Mouse (Mus musculus) stomach, embryonic 14.5 days (tissue): ENCODE measurements around the gene Sema6b. TPM values are rescaled to one million over a fixed set of nuclear protein-coding genes. Genes with fewer than 3 reads are reported as not detected.

ENCODE experiments used
- ATAC-seq: fragments of 200-750 bp; cut with Nextera tagmentation; 2 replicates; pipeline ENCODE4 v1.8.0; 2017; ENCODE audit warnings: low read depth, moderate TSS enrichment; ENCODE audit not compliant: insufficient number of reproducible peaks, insufficient read depth, low FRiP score
- H3K27ac ChIP-seq: fragments of 300-500 bp; sonication (generic); 2 replicates; pipeline ENCODE4 v1.5.1; 2014; ENCODE audit warnings: mild to moderate bottlenecking, low read length, moderate library complexity, mixed read lengths
- H3K27me3 ChIP-seq: fragments of 300-500 bp; sonication (generic); 2 replicates; pipeline ENCODE4 v1.6.1; 2014; ENCODE audit warnings: low read length, control low read depth, mixed read lengths; ENCODE audit not compliant: control insufficient read depth, insufficient read depth
- H3K36me3 ChIP-seq: fragments of 300-500 bp; sonication (generic); 2 replicates; pipeline ENCODE4 v1.6.1; 2014; ENCODE audit warnings: mild to moderate bottlenecking, control low read depth, low read length, moderate library complexity, mixed read lengths; ENCODE audit not compliant: control insufficient read depth, insufficient read depth
- H3K4me1 ChIP-seq: fragments of 300-500 bp; sonication (generic); 2 replicates; pipeline ENCODE4 v1.6.1; 2014; ENCODE audit warnings: low read length, control low read depth, mixed read lengths; ENCODE audit not compliant: control insufficient read depth, insufficient read depth
- H3K4me2 ChIP-seq: fragments of 300-500 bp; sonication (generic); replicated peaks from 2 replicates; pipeline ENCODE4 v1.6.1; 2014; ENCODE audit warnings: low read depth, low read length, control low read depth
- H3K4me3 ChIP-seq: fragments of 300-500 bp; sonication (generic); 2 replicates; pipeline ENCODE4 v1.5.1; 2014; ENCODE audit warnings: low read depth, low read length, control low read depth
- H3K9ac ChIP-seq: fragments of 300-500 bp; sonication (generic); replicated peaks from 2 replicates; pipeline ENCODE4 v1.6.1; 2014; ENCODE audit warnings: low read depth, mild to moderate bottlenecking, control low read depth, low read length, moderate library complexity, mixed read lengths
- H3K9me3 ChIP-seq: fragments of 300-500 bp; sonication (generic); 2 replicates; pipeline ENCODE4 v1.6.1; 2016; ENCODE audit warnings: low read depth, low read length, control low read depth; ENCODE audit not compliant: control insufficient read depth
- WGBS: fragments of 180-500 bp; shearing (Covaris S2); extraction: QIAGEN DNeasy Blood & Tissue Kit; methylation state at CpG from one replicate; pipeline ENCODE4 v1.1.7; 2014; 5-methylcytosine and 5-hydroxymethylcytosine counted together
- polyA plus RNA-seq: library from polyadenylated mRNA; unstranded; fragments of >200 nt; fragmentation: Nextera tagmentation; extraction: Ambion mirVana; gene quantifications from 2 replicates; pipeline ENCODE4 v1.2.1, GENCODE M21; 2014

Sema6b gene
- polyA plus RNA-seq, 1 experiment from 2014 or later, result 1.3 TPM

GRCm38 (mm10) chr17:56171456-56171855, 31.3 kb upstream of the Sema6b start:
- H3K4me1 ChIP-seq, result no peaks in the 10 kb centered on the region
- peaks cover under 1% of the 10 kb centered on the region for H3K36me3 ChIP-seq
- WGBS, result 70% methylated on average over 9 of the region's 9 CpGs
- no peak overlapping the region for H3K4me2 ChIP-seq
- H3K9ac ChIP-seq, result no peak overlapping the region
- H3K4me3 ChIP-seq, result no peak overlapping the region
- ATAC-seq, result no peak
- no peaks in the 10 kb centered on the region for H3K9me3 ChIP-seq
- H3K27me3 ChIP-seq, result no peaks in the 10 kb centered on the region
- H3K27ac ChIP-seq, result no peak overlapping the region

GRCm38 (mm10) chr17:56170636-56171035, 30.5 kb upstream of the Sema6b start:
- Histone ChIP-seq H3K9me3 (no peaks in the 10 kb centered on the region), H3K4me1 (no peaks in the 10 kb centered on the region), H3K27me3 (no peaks in the 10 kb centered on the region), H3K4me3 (no peak overlapping the region), H3K27ac (no peak overlapping the region), H3K9ac (no peak overlapping the region), H3K36me3 (no peaks in the 10 kb centered on the region; the same call in none of the 2 replicates), H3K4me2 (no peak overlapping the region)
- WGBS, result 78% methylated on average over 10 of the region's 10 CpGs
- ATAC-seq, result no peak

DNA sequence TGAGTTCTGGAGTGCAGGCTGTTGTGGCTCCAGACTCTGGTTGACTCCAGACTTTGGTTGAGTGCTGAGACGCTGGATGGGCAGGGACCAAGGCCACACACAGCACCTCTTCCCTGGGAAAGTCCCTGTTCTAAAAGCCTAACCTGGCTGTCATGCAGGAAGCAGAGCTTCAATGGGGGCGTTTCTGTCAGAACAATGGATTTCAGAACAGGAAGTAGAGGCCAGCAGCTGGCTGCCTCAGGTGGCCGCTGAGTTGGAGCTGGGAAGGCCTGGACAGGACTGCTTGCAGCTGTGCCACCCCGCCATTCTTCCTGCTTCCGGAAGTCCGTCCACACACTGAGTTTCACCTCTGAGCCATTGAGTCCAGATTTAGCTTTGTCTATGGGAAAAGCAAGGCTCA, 29.7 kb upstream of the Sema6b start:
- Histone ChIP-seq H3K4me1 (no peaks in the 10 kb centered on the region), H3K36me3 (no peaks in the 10 kb centered on the region; the same call in 1 of the 2 replicates), H3K4me3 (no peak overlapping the region), H3K27me3 (no peaks in the 10 kb centered on the region), H3K9ac (no peak overlapping the region), H3K4me2 (no peak overlapping the region), H3K27ac (no peak overlapping the region; the same call in 1 of the 2 replicates), H3K9me3 (no peaks in the 10 kb centered on the region)
- 60% methylated on average over 6 of the region's 6 CpGs for WGBS
- ATAC-seq, result no peak

DNA sequence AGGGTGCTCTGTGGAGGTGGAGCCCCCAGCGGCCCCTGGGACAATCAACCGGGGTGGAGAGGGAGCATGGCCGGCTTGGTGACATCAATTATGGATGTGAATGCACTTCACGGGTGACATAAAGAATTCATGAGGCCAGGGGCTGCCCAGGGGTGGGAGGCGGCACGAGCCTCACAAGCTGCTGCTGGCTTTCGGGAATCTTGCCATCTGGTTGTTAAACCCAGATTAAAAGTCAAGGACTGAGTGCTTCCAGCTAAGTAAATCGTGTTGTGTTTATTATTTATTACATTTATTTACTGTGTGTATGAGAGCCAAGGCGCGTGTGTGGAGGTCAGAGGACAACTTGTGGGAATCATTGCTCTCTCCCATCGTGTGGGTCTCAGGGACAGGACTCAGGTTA, 25.5 kb upstream of the Sema6b start:
- Histone ChIP-seq H3K4me3 (no peak overlapping the region), H3K9ac (no peak overlapping the region), H3K27me3 (no peaks in the 10 kb centered on the region), H3K36me3 (no peaks in the 10 kb centered on the region), H3K4me1 (peaks cover 16% of the 10 kb centered on the region), H3K9me3 (no peaks in the 10 kb centered on the region), H3K4me2 (no peak overlapping the region), H3K27ac (no peak overlapping the region)
- no peak for ATAC-seq
- WGBS, result 50% methylated on average over 11 of the region's 11 CpGs

DNA sequence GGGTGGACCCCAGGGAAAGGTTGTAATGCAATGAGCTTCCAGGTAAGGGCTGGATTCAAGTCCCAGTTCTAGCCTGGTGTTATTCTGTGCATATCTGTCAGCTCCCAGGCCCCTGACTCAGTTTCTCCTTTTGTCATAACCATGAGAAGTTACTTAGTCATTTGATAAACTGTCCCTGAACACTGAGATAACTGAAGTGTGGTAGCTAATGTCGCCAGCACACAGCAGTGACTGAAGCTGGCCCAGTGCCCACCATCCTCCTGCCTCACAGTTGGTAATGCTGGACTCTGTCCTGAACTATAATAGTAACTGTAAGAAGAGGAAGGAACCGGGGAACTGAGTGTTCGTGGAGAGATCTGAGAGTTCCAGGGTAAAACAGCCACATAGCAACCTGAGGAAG, 24.4 kb upstream of the Sema6b start:
- WGBS, result 78% methylated on average over 3 of the region's 3 CpGs
- Histone ChIP-seq H3K36me3 (no peaks in the 10 kb centered on the region), H3K9me3 (no peaks in the 10 kb centered on the region), H3K4me3 (no peak overlapping the region), H3K4me1 (peaks cover 16% of the 10 kb centered on the region), H3K27me3 (no peaks in the 10 kb centered on the region), H3K27ac (no peak overlapping the region), H3K9ac (no peak overlapping the region), H3K4me2 (no peak overlapping the region)
- ATAC-seq, result no peak

DNA sequence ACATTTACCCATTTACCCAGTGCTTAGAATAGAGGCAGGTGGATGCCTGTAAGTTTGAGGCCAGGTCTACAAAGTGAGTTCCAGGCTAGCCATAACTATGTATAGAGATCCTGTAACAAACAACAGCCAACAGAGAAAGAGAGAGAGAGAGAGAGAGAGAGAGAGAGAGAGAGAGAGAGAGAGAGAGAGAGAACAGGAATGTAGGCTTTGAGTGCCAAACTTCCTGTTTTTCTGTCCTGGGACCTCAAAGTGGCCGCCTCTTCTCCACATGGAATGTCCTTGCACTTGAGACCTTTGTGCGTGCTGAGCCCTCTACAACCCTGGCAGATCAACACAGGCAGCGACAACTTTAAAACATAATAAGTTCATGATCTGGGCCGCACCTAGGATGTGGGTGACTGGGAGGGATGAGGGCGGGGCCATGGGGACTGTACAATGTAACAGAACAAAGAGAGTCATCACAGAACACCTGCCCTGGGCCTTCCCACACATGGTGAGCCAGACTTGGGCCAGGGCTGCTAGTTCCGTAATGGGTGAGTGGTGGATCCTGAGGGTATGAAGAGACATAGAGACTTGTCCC, 23.5 kb upstream of the Sema6b start:
- ATAC-seq, result no peak

DNA sequence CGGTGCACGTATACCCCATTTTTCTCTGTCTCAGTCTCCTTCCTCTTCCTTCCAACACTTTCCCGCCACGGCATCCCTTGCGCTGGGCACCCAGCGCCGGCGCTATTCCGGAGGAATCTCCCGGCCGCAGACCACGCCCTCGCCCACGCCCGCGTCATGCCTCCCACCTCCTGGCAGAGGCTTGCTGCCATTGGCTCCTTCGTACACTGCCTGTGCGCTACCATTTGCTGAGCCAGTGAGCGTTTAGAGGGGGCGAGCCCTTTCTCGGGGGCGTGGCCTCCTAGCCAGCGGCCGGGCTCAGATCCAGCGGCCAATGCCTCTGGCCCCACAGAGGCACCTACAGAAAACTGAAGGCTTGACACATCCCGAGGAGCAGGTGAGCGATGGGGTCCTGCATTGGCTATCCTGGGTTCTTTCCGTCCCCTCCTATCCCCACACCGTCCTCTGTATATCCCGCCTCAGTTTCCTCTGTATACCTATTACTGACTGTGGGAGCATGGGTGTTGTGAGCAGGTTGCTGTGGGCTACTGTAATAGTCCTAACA, 22.2 kb upstream of the Sema6b start, which contains the start of gene Tnfaip8l1:
Tnfaip8l1 (plus strand) TSS at position 247 of the 544 bp plus-strand sequence.
- peak; percentile 97 for ATAC-seq
- no peaks in the 10 kb centered on the region for H3K36me3 ChIP-seq
- H3K4me1 ChIP-seq, result peaks cover 16% of the 10 kb centered on the region
- H3K27ac ChIP-seq, result no peak within 1 kb of the TSS
- H3K27me3 ChIP-seq, result no peaks in the 10 kb centered on the region
- H3K9me3 ChIP-seq, result no peaks in the 10 kb centered on the region
- peak within 1 kb of the TSS; percentile 73 for H3K4me2 ChIP-seq
- 1% methylated on average over 30 of the region's 30 CpGs for WGBS
- peak within 1 kb of the TSS; percentile 40 for H3K4me3 ChIP-seq
- H3K9ac ChIP-seq, result peak within 1 kb of the TSS; percentile 30; the same call in 1 of the 2 replicates

More for the DNA sequence above, 23.5 kb upstream of the Sema6b start:
- H3K27ac ChIP-seq, result no peak overlapping the region
- WGBS, result 65% methylated on average over 6 of the region's 6 CpGs
- no peaks in the 10 kb centered on the region for H3K27me3 ChIP-seq
- H3K9ac ChIP-seq, result no peak overlapping the region; the same call in 1 of the 2 replicates
- no peaks in the 10 kb centered on the region for H3K9me3 ChIP-seq
- no peaks in the 10 kb centered on the region for H3K36me3 ChIP-seq
- H3K4me2 ChIP-seq, result peak overlapping the region; percentile 73
- peaks cover 16% of the 10 kb centered on the region for H3K4me1 ChIP-seq
- H3K4me3 ChIP-seq, result no peak overlapping the region

GRCm38 (mm10) chr17:56159729-56160128, 19.6 kb upstream of the Sema6b start:
- Histone ChIP-seq H3K27ac (no peak overlapping the region), H3K9ac (no peak overlapping the region), H3K9me3 (no peaks in the 10 kb centered on the region), H3K4me1 (peaks cover 16% of the 10 kb centered on the region), H3K36me3 (no peaks in the 10 kb centered on the region), H3K27me3 (no peaks in the 10 kb centered on the region), H3K4me2 (no peak overlapping the region), H3K4me3 (no peak overlapping the region)
- WGBS, result 1% methylated on average over 9 of the region's 9 CpGs
- ATAC-seq, result no peak
